Mouse (Mus musculus): ENCODE results near the gene Kirrel.

DNA sequence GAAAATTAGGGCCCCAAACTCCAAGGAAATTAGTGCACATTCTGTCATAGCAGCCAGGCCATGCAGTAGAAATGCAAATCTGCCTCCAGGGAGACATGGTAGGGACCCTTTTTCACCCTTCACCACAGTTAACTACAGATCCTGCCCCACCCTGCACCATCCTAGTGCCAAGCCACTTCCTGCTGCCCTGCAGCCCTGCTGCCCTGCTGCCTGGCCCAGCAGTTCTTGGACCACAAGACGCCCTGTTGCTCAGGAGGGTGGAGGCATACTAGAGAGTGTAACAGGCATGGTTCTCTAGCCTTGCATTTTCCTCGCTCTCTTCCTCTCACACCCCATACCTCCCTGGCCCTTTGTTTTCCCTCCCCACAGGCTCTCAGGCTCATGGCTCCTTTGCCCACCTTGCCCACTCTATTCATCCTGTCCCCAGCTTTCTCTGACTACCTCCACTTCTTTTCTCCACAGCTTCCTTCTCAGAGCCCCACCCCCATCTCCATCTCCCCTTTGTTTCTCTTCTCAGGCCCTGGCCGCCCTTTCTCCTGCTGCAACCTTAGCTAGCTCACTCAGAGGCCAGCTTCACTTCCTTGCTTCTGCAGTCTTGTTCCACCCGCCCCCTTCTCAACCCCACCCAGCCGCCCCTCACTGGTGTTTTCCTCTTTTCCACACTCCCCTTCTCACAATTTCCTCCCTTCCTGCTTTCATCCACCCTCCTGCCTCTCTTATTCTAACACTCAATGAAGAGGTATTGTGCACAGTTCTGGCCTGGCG, 29.9 kb downstream of the Kirrel start:
- no peak for TF ChIP-seq POLR2A (IDR thresholded peaks at IDR 0.05; ENCODE audit: insufficient read length, low read depth)
- no peak for TF ChIP-seq USF1 (IDR thresholded peaks at IDR 0.05; ENCODE audit: low read depth)
- no peak for TF ChIP-seq TCF12 (IDR thresholded peaks at IDR 0.05; ENCODE audit: insufficient read depth, poor library complexity, severe bottlenecking)
- no peak for TF ChIP-seq SRF (IDR thresholded peaks at IDR 0.05; ENCODE audit: control insufficient read depth, insufficient read length, low read depth)

Data from myocyte (in vitro differentiated cells).